18 mouse cellular contexts compared by ENCODE assay signal in the genomic region with DNA sequence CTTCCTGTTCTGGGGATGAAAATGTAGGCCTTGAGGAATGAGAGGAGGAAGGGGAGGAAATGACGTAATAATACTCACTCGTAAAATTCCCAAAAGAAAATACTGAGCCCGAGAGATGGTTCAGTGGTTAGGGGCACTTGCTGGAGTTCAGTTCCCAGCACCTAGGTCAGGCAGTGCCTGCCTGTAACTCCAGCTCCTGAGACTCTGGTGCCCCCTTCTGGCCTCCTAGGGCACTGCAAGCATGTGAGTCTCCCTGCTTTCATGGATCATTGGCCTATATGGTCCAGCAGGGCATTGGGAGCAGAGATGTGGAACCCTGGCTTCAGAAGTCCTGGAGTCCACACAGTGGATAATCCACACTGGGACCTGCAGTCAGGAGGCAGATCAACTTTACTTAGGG. TPM values are rescaled to one million over a fixed set of nuclear protein-coding genes. Genes with fewer than 3 reads are reported as not detected.
A peak's percentile ranks its signal among the peaks of the same experiment; 100 is the strongest.
DNase-seq lines count a peak whose midpoint lies in the region; TF ChIP-seq lines count a peak whose summit lies in the region.
"Had no signal": no experiment of that assay in that cellular context is flagged by ENCODE, and none has a peak within 500 bp of the region (broad histone marks: within the 10 kb centered on the region; RNA-seq: fewer than 3 reads in every experiment).

No protein-coding gene starts in this region.

- 0 out of 2 replicates have a peak, but pooled peaks cover 4% of the 10 kb centered on the region for H3K27me3 ChIP-seq in heart, embryonic 10.5 days (ENCODE audit: insufficient read depth, poor library complexity, severe bottlenecking)
- H3K27me3 ChIP-seq: embryonic facial prominence, embryonic 13.5 days; limb, embryonic 13.5 days; neural tube, embryonic 15.5 days had no signal

- no peaks in the 10 kb centered on the region for H3K36me3 ChIP-seq in heart, embryonic 10.5 days
- H3K36me3 ChIP-seq: embryonic facial prominence, embryonic 13.5 days; heart, embryonic 15.5 days; hindbrain, embryonic 15.5 days; limb, embryonic 13.5 days; neural tube, embryonic 15.5 days had no signal

- no peak overlapping the region for H3K4me3 ChIP-seq in layer of hippocampus, adult 2 months
- H3K4me3 ChIP-seq in heart, embryonic 10.5 days, result no peak overlapping the region
- H3K4me3 ChIP-seq: embryonic facial prominence, embryonic 13.5 days; heart, embryonic 15.5 days; hindbrain, embryonic 15.5 days; limb, embryonic 13.5 days; neural tube, embryonic 15.5 days had no signal

- no peak for TF ChIP-seq POLR2A in brain, embryonic 14.5 days (IDR thresholded peaks at IDR 0.05; ENCODE audit: borderline replicate concordance, extremely low read depth, insufficient read depth, insufficient read length, poor library complexity, severe bottlenecking)

- no peak overlapping the region for H3K27ac ChIP-seq in layer of hippocampus, adult 2 months
- no peak overlapping the region for H3K27ac ChIP-seq in heart, embryonic 10.5 days
- H3K27ac ChIP-seq: embryonic facial prominence, embryonic 13.5 days; heart, embryonic 15.5 days; hindbrain, embryonic 15.5 days; limb, embryonic 13.5 days; macrophage; neural tube, embryonic 15.5 days had no signal

- WGBS in heart, embryonic 10.5 days, result 93% methylated on average over 3 of the region's 3 CpGs

- TF ChIP-seq CTCF in layer of hippocampus, adult 2 months (conservative IDR thresholded peaks at IDR 0.05), result peak; percentile 60
- TF ChIP-seq CTCF in brain, embryonic 14.5 days (IDR thresholded peaks at IDR 0.05; ENCODE audit: borderline replicate concordance, extremely low read depth, insufficient read depth, insufficient read length), result peak; percentile 40; the same call in 1 of the 2 replicates

- H3K9me3 ChIP-seq in heart, embryonic 10.5 days, result peaks cover 5% of the 10 kb centered on the region; the same call in 1 of the 2 replicates
- H3K9me3 ChIP-seq: embryonic facial prominence, embryonic 13.5 days; heart, embryonic 15.5 days; hindbrain, embryonic 15.5 days; neural tube, embryonic 15.5 days had no signal

- H3K4me1 ChIP-seq in heart, embryonic 10.5 days, result peaks cover 29% of the 10 kb centered on the region

- DNase-seq in layer of hippocampus, adult 2 months (ENCODE audit: low spot score in 2 of 2), result no peak
- DNase-seq in layer of hippocampus, postnatal 25 days (ENCODE audit: extremely low spot score in 1 of 2, low spot score in 1 of 2), result no peak
- DNase-seq in thymus, postnatal 4 days, result peak; percentile 42
- no peak for DNase-seq in thymus, adult 18-20 months
- no peak for DNase-seq in brain, embryonic 14.5 days (ENCODE audit: low read depth)
- DNase-seq in right cerebral cortex, postnatal 14 days, result no peak
- no peak for DNase-seq in adrenal gland, adult 2 months
- no peak for DNase-seq in heart, embryonic 10.5 days (ENCODE audit: low spot score)
- DNase-seq: cerebellum, postnatal 36 days; gastrocnemius, postnatal 25 days; kidney, postnatal 10 days; right cerebral cortex, adult 18-20 months had no signal

RNA-seq across cellular contexts. Expression of gene Nfam1, which starts 13.2 kb away (rescaled TPM):
- 1 to 10 TPM; 1.9 to 2.8 TPM for total RNA-seq in layer of hippocampus, adult 2 months (2021)
- total RNA-seq in layer of hippocampus, postnatal 25 days (2021), result 1 to 10 TPM; 2.5 to 2.7 TPM
- 1.7 and 2.1 TPM in 2 replicates for polyA plus RNA-seq in brain, embryonic 14.5 days (2012; rRNA removed)
- total RNA-seq in adrenal gland, adult 2 months (2021), result 1 to 10 TPM; 3.6 to 3.8 TPM
- polyA plus RNA-seq in adrenal gland, adult 2 months (2012; rRNA removed), result 2.2 and 2.9 TPM in 2 replicates
- 2.0 and 3.4 TPM in 2 replicates for polyA plus RNA-seq in heart, embryonic 10.5 days (2016; fragmentation: Nextera tagmentation; extraction: Ambion mirVana)

RNA-seq across cellular contexts. Expression of gene Serhl, which starts 43.0 kb away (rescaled TPM):
- 10 to 100 TPM in 1 of 2 experiments, 1 to 10 TPM in 1; 7.1 to 11.8 TPM for total RNA-seq in layer of hippocampus, adult 2 months (2021)
- total RNA-seq in layer of hippocampus, postnatal 25 days (2021), result 1 to 10 TPM; 8.4 to 9.4 TPM
- 7.6 and 15.0 TPM in 2 replicates for polyA plus RNA-seq in brain, embryonic 14.5 days (2012; rRNA removed)
- total RNA-seq in adrenal gland, adult 2 months (2021), result 10 to 100 TPM; 40.0 to 48.8 TPM
- 60.8 and 83.2 TPM in 2 replicates for polyA plus RNA-seq in adrenal gland, adult 2 months (2012; rRNA removed)
- polyA plus RNA-seq in heart, embryonic 10.5 days (2016; fragmentation: Nextera tagmentation; extraction: Ambion mirVana), result 57.6 and 75.6 TPM in 2 replicates

RNA-seq across cellular contexts. Expression of gene Tcf20, which starts 58.6 kb away (rescaled TPM):
- total RNA-seq in layer of hippocampus, adult 2 months (2021), result 100 to 1,000 TPM; 219 to 230 TPM
- 100 to 1,000 TPM; 213 TPM for total RNA-seq in layer of hippocampus, postnatal 25 days (2021)
- 34.0 and 46.8 TPM in 2 replicates for polyA plus RNA-seq in brain, embryonic 14.5 days (2012; rRNA removed)
- 100 to 1,000 TPM in 1 of 2 experiments, 10 to 100 TPM in 1; 80.6 to 103 TPM for total RNA-seq in adrenal gland, adult 2 months (2021)
- 13.9 and 27.7 TPM in 2 replicates for polyA plus RNA-seq in adrenal gland, adult 2 months (2012; rRNA removed)
- 4.0 and 6.0 TPM in 2 replicates for polyA plus RNA-seq in heart, embryonic 10.5 days (2016; fragmentation: Nextera tagmentation; extraction: Ambion mirVana)
